Mouse (Mus musculus) layer of hippocampus, adult 11-12 months (tissue): ENCODE data around the gene Nsun2.

Source experiments
- DNase-seq: peaks from one replicate; pipeline ENCODE4 v3.0.0; 2022; ENCODE audit warnings: low spot score

Nsun2 gene

GRCm38 (mm10) chr13:69524158-69524530 lies 9.4 kb upstream of the Nsun2 start:
- DNase-seq = no peak

- no peak for DNase-seq
Observed at GRCm38 (mm10) chr13:69525867-69526266, 7.7 kb upstream of the Nsun2 start.

GRCm38 (mm10) chr13:69528531-69528930 lies 5.0 kb upstream of the Nsun2 start:
- no peak for DNase-seq

GRCm38 (mm10) chr13:69530156-69530555 lies 3.4 kb upstream of the Nsun2 start:
- no peak for DNase-seq

GRCm38 (mm10) chr13:69530951-69531350 lies 2.6 kb upstream of the Nsun2 start:
- DNase-seq = no peak

- DNase-seq = no peak
Observed at GRCm38 (mm10) chr13:69531431-69531830, 2.1 kb upstream of the Nsun2 start.

- no peak for DNase-seq
Observed at GRCm38 (mm10) chr13:69532101-69532892, 1.2 kb upstream of the Nsun2 start.

- no peak for DNase-seq
Observed at GRCm38 (mm10) chr13:69532893-69533404, 597 bp upstream of the Nsun2 start.

- DNase-seq = no peak
Observed at GRCm38 (mm10) chr13:69534334-69534653, 748 bp downstream of the Nsun2 start, which contains the start of gene Tent4a. Gene Tent4a, minus strand, starts transcription at chr13:69534617.

GRCm38 (mm10) chr13:69534654-69535551 lies 1.4 kb downstream of the Nsun2 start:
- DNase-seq = peak; percentile 98

GRCm38 (mm10) chr13:69536021-69536420 lies 2.5 kb downstream of the Nsun2 start:
- no peak for DNase-seq

- no peak for DNase-seq
Observed at GRCm38 (mm10) chr13:69537366-69537765, 3.8 kb downstream of the Nsun2 start.

- DNase-seq = no peak
Observed at GRCm38 (mm10) chr13:69538327-69538726, 4.8 kb downstream of the Nsun2 start.

- no peak for DNase-seq
Observed at GRCm38 (mm10) chr13:69541209-69541608, 7.7 kb downstream of the Nsun2 start.

- DNase-seq = peak; percentile 47
Observed at GRCm38 (mm10) chr13:69541776-69542175, 8.2 kb downstream of the Nsun2 start.

GRCm38 (mm10) chr13:69542571-69543352 lies 9.2 kb downstream of the Nsun2 start:
- no peak for DNase-seq

GRCm38 (mm10) chr13:69543595-69543994 lies 10.0 kb downstream of the Nsun2 start:
- no peak for DNase-seq

GRCm38 (mm10) chr13:69545019-69545418 lies 11.5 kb downstream of the Nsun2 start:
- DNase-seq = no peak

- no peak for DNase-seq
Observed at GRCm38 (mm10) chr13:69547488-69548180, 14.1 kb downstream of the Nsun2 start.

GRCm38 (mm10) chr13:69549980-69550379 lies 16.4 kb downstream of the Nsun2 start:
- no peak for DNase-seq

- DNase-seq = no peak
Observed at GRCm38 (mm10) chr13:69550831-69551230, 17.3 kb downstream of the Nsun2 start.

GRCm38 (mm10) chr13:69553024-69553423 lies 19.5 kb downstream of the Nsun2 start:
- no peak for DNase-seq
